Mouse (Mus musculus): ENCODE results near the gene Gm10134. TPM values are rescaled to one million over a fixed set of nuclear protein-coding genes. Genes with fewer than 3 reads are reported as not detected.

Gene Gm10134
- total RNA-seq, 2 experiments from 2014 or later = 2.6 to 3.3 TPM

DNA sequence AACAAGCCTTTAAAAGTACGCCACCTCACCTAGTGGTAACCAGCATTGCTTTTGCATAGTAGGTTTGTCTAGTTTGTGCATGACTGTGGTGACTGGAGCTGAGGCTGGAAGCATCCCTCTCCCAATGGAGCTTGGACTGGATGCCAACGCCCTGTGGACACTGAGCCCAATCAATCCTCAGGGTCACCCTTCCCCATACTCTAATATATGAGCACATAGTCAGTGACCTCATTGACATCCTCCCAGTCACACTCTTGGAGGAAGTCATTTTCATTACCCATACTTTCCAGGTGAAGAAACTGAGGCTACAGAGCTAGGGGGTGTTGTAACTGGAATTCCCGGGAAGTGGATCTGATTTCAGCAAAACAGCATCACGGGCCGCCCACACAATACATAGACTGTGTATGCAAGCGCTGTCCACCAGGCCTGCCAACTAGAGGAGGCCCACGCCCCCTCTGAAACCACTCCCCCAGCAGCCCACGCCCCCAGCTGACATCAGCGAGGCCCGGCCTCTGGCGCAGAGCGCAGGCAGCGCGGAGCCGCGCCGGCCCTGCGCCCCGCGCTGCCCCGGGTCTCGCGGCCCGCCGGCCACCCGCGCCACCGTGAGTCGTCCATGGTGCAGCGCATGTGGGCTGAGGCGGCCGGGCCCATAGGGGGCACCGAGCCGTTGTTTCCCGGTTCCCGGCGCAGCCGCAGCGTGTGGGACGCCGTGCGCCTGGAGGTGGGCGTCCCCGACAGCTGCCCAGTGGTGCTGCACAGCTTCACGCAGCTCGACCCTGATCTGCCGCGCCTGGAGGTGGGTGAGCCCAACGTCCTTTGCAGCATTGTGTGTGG, 27.3 kb downstream of the Gm10134 start:
- DNase-seq = peak; percentile 94 to 95

DNA sequence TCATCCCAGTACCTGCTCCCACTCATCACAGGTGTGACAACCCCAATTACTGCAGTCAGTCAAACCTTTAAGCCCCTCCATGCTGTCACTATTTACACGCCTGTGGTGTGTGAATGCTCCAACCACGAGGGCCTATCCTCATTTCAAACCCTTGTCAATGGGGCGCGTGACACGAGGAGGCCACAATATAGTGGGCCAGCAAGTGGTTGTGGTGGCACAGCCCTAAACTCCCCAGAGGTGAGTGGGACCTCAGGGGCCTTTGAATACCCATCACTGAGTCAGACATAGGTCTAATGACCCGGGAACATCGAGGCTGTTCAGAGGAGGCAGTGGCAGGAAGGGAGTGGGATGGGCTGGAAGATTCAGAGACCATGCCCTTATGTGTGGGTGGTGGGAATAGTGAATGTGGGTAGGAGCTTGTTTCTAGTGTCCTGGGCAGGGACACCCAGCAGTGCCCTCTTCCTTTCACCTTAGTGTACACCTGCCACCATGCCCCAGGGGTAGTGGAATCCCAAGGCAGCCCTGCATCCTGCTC, 28.1 kb downstream of the Gm10134 start:
- DNase-seq = no peak

- DNase-seq = peak in 1 of 2 experiments; percentile 70
These were observed 28.8 kb downstream of the Gm10134 start for GRCm38 (mm10) chr2:28534436-28535262.

GRCm38 (mm10) chr2:28535263-28535540, 29.3 kb downstream of the Gm10134 start:
- no peak for DNase-seq

DNA sequence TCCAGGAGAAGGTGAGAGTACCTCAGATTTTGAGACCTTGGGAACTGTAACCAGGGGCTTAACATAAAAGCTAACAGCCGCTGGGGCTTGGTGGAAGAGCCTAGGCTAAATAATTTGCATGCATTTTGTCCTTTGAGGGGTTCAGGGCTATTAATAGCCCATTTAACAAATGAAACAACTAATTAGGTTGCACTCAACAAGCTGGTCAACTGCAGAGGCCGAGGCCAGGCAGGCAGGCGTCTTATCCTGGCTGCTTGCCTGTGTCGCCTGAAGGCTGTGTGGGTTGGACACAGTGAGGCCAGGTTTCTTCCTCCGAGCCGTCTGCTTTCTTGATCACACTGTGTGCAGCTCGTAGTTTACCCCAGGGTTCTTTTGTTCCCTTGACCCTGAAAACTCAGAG, 29.8 kb downstream of the Gm10134 start:
- peak in 1 of 2 experiments; percentile 50 for DNase-seq

DNA sequence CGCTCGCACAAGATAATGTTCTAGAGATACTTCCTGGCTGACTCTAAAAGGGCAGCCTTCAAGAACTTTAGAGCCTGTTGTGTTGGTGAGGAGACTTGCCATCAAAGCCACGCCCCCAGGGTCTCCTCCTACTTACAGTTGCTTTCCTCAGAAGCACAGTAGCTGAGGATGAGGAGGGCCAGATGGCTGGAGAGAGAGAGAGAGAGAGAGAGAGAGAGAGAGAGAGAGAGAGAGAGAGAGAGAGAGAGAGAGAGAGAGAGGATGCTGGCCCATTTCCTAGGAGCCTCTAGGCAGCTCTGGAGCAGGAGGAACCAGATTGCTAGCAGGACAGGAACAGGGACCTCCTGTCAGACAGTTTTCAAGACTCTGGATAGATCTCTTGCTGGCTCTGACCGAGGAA, 30.3 kb downstream of the Gm10134 start:
- DNase-seq = no peak

DNA sequence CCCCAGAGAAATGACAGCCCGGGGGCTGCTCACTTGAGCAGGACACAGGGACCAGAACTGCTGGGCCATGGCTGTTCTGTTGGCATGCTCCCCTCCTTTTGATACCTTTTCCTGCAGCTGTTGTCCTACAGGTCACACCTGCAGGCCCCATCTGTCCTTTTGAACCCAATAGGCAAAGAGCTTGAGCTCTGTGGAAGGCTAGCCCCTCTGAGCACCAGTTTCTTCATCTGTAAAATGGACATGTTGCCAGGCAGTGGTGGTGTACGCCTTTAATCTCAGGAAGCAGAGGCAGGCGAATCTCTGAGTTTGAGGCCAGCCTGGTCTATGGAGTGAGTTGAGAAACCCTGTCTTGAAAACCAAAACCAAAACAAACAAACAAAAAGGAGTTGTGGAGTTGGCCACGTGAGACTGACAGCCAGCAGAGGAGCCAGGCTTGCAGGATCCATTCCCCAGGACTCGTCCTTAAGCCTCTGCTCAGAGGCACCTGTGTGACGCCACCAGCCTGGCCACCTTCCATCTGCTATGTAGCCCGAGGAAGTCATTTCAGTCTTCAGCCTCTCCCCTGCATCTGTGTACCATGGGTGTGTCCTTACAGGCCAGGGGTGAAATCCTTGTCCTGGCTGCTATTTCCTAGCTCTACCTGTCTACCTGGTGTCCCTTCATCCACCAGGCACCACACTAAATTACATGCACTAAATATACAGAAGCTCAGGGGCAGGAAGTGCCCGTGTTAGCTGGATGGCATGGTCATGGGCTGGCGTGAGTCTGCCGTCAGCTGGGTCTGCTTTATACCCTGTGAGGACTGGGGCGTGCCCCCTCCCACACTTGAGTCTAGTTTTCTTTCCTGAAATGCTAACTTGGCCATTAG, 31.1 kb downstream of the Gm10134 start:
- no peak for DNase-seq

DNA sequence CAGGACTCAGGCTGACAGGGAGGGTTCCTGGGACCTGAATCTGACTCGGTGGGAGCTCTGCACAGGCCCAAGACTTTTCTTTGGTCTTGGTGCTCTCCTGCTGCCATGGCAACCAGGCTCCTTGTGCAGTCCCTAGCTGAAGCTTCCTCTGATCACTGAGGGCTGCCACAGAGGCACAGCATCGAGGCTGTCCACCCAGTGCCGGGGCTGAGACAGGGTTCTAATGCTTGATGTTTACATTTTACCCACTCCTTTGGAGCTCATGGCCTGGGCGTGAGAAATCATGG, 31.7 kb downstream of the Gm10134 start:
- no peak for DNase-seq

DNA sequence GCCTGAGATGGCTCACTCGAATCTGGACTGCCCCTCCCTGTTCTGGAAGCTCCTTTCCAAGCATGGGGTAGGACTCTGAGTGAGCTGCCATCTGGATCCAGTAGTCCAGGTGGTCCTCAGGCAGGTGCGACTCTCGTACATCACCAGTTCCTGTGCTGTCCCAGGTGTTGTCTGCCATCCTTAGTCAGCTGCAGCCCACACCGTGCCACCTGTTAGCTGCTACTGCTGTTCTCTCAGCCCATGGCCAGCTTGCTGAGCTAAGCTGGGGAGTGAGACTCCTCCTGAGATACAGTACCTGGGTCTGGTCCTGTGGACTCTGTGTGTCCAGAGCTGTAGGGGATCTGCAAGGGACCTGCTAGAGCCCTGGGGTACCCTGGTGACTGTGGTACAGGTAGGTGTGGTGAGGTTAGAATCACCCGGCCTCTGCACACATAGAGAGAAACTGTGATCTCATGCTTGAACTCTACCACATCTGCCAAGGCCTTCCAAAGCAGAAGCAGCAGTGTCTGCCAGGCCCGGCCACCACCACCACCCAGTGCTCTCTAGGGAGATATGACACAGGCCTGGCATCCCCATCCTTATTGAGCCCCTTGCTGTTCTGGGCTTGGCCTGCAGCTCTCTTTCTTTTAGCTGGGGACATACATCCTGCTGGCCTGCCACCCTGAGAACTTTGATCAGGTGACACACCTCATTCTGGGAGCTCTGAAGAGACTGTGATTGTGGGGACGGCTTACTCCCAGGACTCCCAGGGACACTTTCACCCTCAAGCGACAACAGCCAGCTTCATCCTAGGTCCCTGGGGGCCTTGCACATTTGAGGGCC, 32.3 kb downstream of the Gm10134 start:
- DNase-seq = no peak

DNA sequence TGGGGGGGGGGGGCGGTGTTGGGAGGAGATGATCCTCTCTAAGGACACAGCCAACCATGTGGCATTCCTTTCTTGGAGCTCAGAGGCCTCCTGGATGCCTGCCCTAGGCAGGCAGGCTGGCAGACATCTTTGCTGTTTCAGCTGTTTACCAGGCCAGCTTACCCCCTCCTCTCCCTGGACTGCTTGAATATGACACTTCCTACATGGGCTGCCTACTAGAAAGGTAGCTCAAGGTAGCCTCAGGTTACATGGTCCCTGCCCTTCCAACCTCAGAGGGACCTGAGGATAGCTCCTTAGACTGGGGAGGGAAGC, 32.9 kb downstream of the Gm10134 start:
- DNase-seq = no peak

DNA sequence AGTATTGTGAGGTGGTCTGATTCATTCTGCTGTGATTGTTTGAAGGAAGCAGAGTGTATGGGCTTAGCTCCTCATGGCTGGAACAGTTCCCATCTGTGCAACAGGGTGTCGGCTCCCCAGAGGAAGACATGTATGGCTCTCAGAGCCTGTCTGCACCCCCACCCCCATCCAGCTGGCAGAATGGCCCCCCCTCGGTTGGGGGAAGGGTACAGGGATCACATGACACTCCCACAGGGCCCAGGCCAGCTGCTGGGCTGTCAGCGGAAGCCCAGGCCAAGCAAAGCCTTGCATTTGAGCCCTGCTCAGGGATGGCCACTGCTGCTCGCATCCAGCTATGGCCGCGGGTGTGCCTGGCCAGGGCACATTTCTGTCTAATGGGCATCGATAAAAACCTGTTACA, 33.3 kb downstream of the Gm10134 start:
- DNase-seq = peak in 1 of 2 experiments; percentile 66

GRCm38 (mm10) chr2:28539949-28540348, 34.1 kb downstream of the Gm10134 start:
- no peak for DNase-seq

- DNase-seq = no peak
These were observed 34.8 kb downstream of the Gm10134 start for GRCm38 (mm10) chr2:28540587-28541227.

- DNase-seq = peak in 1 of 2 experiments; percentile 50
These were observed 38.0 kb downstream of the Gm10134 start for GRCm38 (mm10) chr2:28543894-28544293.

DNA sequence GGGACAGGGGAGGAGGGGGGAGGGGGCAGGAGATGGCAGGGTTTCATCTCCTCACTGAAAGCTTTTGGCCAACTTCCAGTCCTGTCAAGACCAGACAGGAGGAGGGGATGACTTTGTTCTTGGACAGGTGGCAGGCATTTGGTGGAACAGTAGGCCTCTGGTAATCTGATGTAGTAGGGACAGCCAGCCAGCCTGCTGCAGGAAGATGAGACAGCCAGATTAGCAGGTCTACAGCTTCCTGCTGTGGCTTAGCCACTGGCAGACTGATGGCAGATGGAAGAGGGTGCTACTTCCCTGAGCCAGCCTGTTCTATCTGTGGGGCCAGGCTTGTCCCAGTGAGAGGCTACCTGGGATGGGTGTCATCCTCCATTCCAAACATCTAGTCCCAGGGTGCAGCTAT, 40.1 kb downstream of the Gm10134 start:
- DNase-seq = no peak

GRCm38 (mm10) chr2:28546560-28546959, 40.7 kb downstream of the Gm10134 start:
- DNase-seq = no peak

- DNase-seq = peak; percentile 90 to 91
These were observed 41.6 kb downstream of the Gm10134 start for GRCm38 (mm10) chr2:28547237-28548172.

GRCm38 (mm10) chr2:28549157-28549556, 43.3 kb downstream of the Gm10134 start:
- DNase-seq = no peak

GRCm38 (mm10) chr2:28552301-28552700, 46.4 kb downstream of the Gm10134 start:
- DNase-seq = no peak

Data from adrenal gland, postnatal 36 days (tissue).